Mouse (Mus musculus) c-Kit-positive CD71-positive TER-119-negative erythroid progenitor cells, embryonic 14.5 days (primary cell): ENCODE measurements around the gene March6.
A peak's percentile ranks its signal among the peaks of the same experiment; 100 is the strongest.

ENCODE experiments used
- DNase-seq: peaks from one replicate; pipeline ENCODE4 v3.0.0-alpha.2; 2013; ENCODE audit warnings: low read depth

March6 gene

GRCm38 (mm10) chr15:31453098-31453916 lies 77.5 kb downstream of the March6 start, which contains the start of gene Ropn1l:
Gene Ropn1l, minus strand, starts transcription at chr15:31453737.
- peak; percentile 65 for DNase-seq

GRCm38 (mm10) chr15:31452336-31453097 lies 78.3 kb downstream of the March6 start:
- no peak for DNase-seq

- DNase-seq: no peak
Observed at GRCm38 (mm10) chr15:31449772-31450171, 81.1 kb downstream of the March6 start.

GRCm38 (mm10) chr15:31447121-31447520 lies 83.7 kb downstream of the March6 start:
- DNase-seq: no peak

- no peak for DNase-seq
Observed at GRCm38 (mm10) chr15:31442698-31443097, 88.2 kb downstream of the March6 start.

GRCm38 (mm10) chr15:31441996-31442395 lies 88.9 kb downstream of the March6 start:
- DNase-seq: no peak

- no peak for DNase-seq
Observed at GRCm38 (mm10) chr15:31436811-31437210, 94.0 kb downstream of the March6 start.

GRCm38 (mm10) chr15:31436083-31436482 lies 94.8 kb downstream of the March6 start:
- DNase-seq: no peak

- DNase-seq: no peak
Observed at GRCm38 (mm10) chr15:31433768-31434167, 97.1 kb downstream of the March6 start.

GRCm38 (mm10) chr15:31431847-31432246 lies 99.0 kb downstream of the March6 start:
- no peak for DNase-seq

- DNase-seq: no peak
Observed at GRCm38 (mm10) chr15:31430014-31430413, 100.8 kb downstream of the March6 start.

GRCm38 (mm10) chr15:31429429-31429828 lies 101.4 kb downstream of the March6 start:
- DNase-seq: no peak

GRCm38 (mm10) chr15:31428571-31428970 lies 102.3 kb downstream of the March6 start:
- no peak for DNase-seq

GRCm38 (mm10) chr15:31427390-31427789 lies 103.5 kb downstream of the March6 start:
- no peak for DNase-seq

- DNase-seq: no peak
Observed at GRCm38 (mm10) chr15:31426066-31426706, 104.7 kb downstream of the March6 start.

- DNase-seq: no peak
Observed at GRCm38 (mm10) chr15:31422649-31423369, 108.0 kb downstream of the March6 start.

GRCm38 (mm10) chr15:31419037-31419436 lies 111.8 kb downstream of the March6 start:
- DNase-seq: peak; percentile 28

GRCm38 (mm10) chr15:31418686-31419024 lies 112.2 kb downstream of the March6 start:
- no peak for DNase-seq

- DNase-seq: peak; percentile 38
Observed at GRCm38 (mm10) chr15:31417796-31418685, 112.8 kb downstream of the March6 start.

GRCm38 (mm10) chr15:31417409-31417795 lies 113.5 kb downstream of the March6 start:
- no peak for DNase-seq

GRCm38 (mm10) chr15:31415181-31415580 lies 115.7 kb downstream of the March6 start:
- no peak for DNase-seq
